Mouse (Mus musculus) urinary bladder, adult 18-20 months (tissue): ENCODE results near the gene Rhov.

Experiments used
- DNase-seq, 2 experiments: peaks; one replicate each; pipeline ENCODE4 v3.0.0; 2022; ENCODE audit warnings: low spot score in 2 of 2, mixed read lengths in 2 of 2

Gene Rhov

GRCm38 (mm10) chr2:119237871-119238220, 33.2 kb downstream of the Rhov start:
- no peak for DNase-seq

GRCm38 (mm10) chr2:119237210-119237870, 33.7 kb downstream of the Rhov start, which contains the start of gene Spint1:
Spint1 (plus strand) TSS chr2:119237362.
- peak; percentile 73 to 79 for DNase-seq

- no peak for DNase-seq
Measured at GRCm38 (mm10) chr2:119236682-119237209, 34.3 kb downstream of the Rhov start.

- DNase-seq, result no peak
Measured at GRCm38 (mm10) chr2:119229775-119230704, 41.0 kb downstream of the Rhov start, which contains the start of gene Ppp1r14d. Ppp1r14d (minus strand) TSS chr2:119229906.
